ENCODE assay signal across 10 mouse cellular contexts in the genomic region with DNA sequence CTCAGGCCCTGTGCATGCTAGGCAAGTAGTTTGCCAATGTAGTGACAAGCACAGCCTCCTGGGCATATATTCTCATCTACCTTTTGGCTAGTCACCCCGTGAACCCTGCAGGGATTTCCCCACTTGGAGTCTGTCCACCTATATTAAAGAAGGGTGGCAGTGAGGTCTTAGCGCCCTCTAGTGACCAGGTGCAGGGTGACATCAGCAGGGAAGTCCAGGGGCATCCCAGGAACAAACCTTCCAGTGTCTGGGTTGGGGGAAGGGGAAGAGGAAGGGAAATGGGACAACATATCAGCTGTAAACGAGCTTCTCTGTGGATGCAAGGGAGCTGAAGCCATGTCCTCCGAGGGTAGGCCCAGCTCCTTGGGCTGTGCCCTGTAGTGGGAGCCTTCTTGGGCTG.
A peak's percentile ranks its signal among the peaks of the same experiment; 100 is the strongest.
DNase-seq lines count a peak whose midpoint lies in the region; ATAC-seq and TF ChIP-seq lines count a peak whose summit lies in the region.
"Had no signal": no experiment of that assay in that cellular context is flagged by ENCODE, and none has a peak within 500 bp of the region (broad histone marks: within the 10 kb centered on the region; RNA-seq: fewer than 3 reads in every experiment).

No protein-coding gene starts in this region.

- H3K27ac ChIP-seq in hindbrain, postnatal 0 days, result no peak overlapping the region
- H3K27ac ChIP-seq in lung, embryonic 14.5 days (ENCODE audit: low read depth), result no peak overlapping the region
- H3K27ac ChIP-seq: liver, embryonic 15.5 days; stomach, embryonic 15.5 days had no signal

- H3K4me2 ChIP-seq in hindbrain, postnatal 0 days (ENCODE audit: low read depth, low read length), result no peak overlapping the region
- no peak overlapping the region for H3K4me2 ChIP-seq in lung, embryonic 14.5 days
- H3K4me2 ChIP-seq: liver, embryonic 15.5 days; stomach, embryonic 15.5 days had no signal

- no peak overlapping the region for H3K4me3 ChIP-seq in hindbrain, postnatal 0 days (ENCODE audit: low read length)
- H3K4me3 ChIP-seq in lung, embryonic 14.5 days (ENCODE audit: low read depth, low read length), result no peak overlapping the region
- H3K4me3 ChIP-seq: liver, embryonic 15.5 days; stomach, embryonic 15.5 days had no signal

- no peaks in the 10 kb centered on the region for H3K4me1 ChIP-seq in hindbrain, postnatal 0 days (ENCODE audit: insufficient read depth, low read length)
- H3K4me1 ChIP-seq in lung, embryonic 14.5 days (ENCODE audit: insufficient read depth), result no peaks in the 10 kb centered on the region
- H3K4me1 ChIP-seq: liver, embryonic 15.5 days; stomach, embryonic 15.5 days had no signal

- H3K9me3 ChIP-seq in hindbrain, postnatal 0 days (ENCODE audit: low read length), result no peaks in the 10 kb centered on the region
- H3K9me3 ChIP-seq in lung, embryonic 14.5 days (ENCODE audit: low read depth, low read length), result no peaks in the 10 kb centered on the region
- H3K9me3 ChIP-seq: liver, embryonic 15.5 days; stomach, embryonic 15.5 days had no signal

- no peak overlapping the region for H3K9ac ChIP-seq in hindbrain, postnatal 0 days (replicated peaks; ENCODE audit: low read length)
- no peak overlapping the region for H3K9ac ChIP-seq in lung, embryonic 14.5 days
- H3K9ac ChIP-seq: liver, embryonic 15.5 days; stomach, embryonic 15.5 days had no signal

- H3K36me3 ChIP-seq in hindbrain, postnatal 0 days (ENCODE audit: insufficient read depth, low read length), result no peaks in the 10 kb centered on the region
- H3K36me3 ChIP-seq in lung, embryonic 14.5 days (ENCODE audit: insufficient read depth), result no peaks in the 10 kb centered on the region
- H3K36me3 ChIP-seq: liver, embryonic 15.5 days; stomach, embryonic 15.5 days had no signal

- intact Hi-C loops in left cerebral cortex, postnatal 36 days (cut with DNase I), result loop anchor here (10.0 kb wide), 1 partner anchor 718 kb away; no protein-coding TSS in a partner anchor
- intact Hi-C loops in left cerebral cortex, postnatal 14 days (cut with DNase I), result no loop called here

- H3K27me3 ChIP-seq in hindbrain, postnatal 0 days (ENCODE audit: insufficient read depth, low read length), result no peaks in the 10 kb centered on the region
- no peaks in the 10 kb centered on the region for H3K27me3 ChIP-seq in lung, embryonic 14.5 days (ENCODE audit: insufficient read depth, low read length)
- H3K27me3 ChIP-seq: liver, embryonic 15.5 days; stomach, embryonic 15.5 days had no signal

- WGBS in hindbrain, postnatal 0 days, result 9% methylated on average over 4 of the region's 4 CpGs
- 7% methylated on average over 4 of the region's 4 CpGs for WGBS in lung, embryonic 14.5 days

- peak; percentile 73 for TF ChIP-seq CTCF in hindbrain, postnatal 0 days (IDR thresholded peaks at IDR 0.05; ENCODE audit: low read depth)
- TF ChIP-seq CTCF in lung, embryonic 14.5 days (IDR thresholded peaks at IDR 0.05; ENCODE audit: low read depth), result peak; percentile 79

- no peak for ATAC-seq in CD4-positive, CD25-positive, alpha-beta regulatory T cell, adult 4 months
- no peak for ATAC-seq in hindbrain, postnatal 0 days
- no peak for ATAC-seq in lung, embryonic 14.5 days (ENCODE audit: insufficient read depth)

- peak; percentile 35 for DNase-seq in CD4-positive, CD25-positive, alpha-beta regulatory T cell, adult 2 months (ENCODE audit: low read depth, low spot score)
- peak; percentile 31 to 38 for DNase-seq in left cerebral cortex, postnatal 36 days (ENCODE audit: low spot score in 2 of 2)
- no peak for DNase-seq in left cerebral cortex, postnatal 14 days (ENCODE audit: low spot score in 2 of 2)
- peak; percentile 1 for DNase-seq in c-Kit-positive CD71-positive TER-119-positive erythroid progenitor cells, embryonic 14.5 days (ENCODE audit: low spot score)
- DNase-seq in hindbrain, postnatal 0 days (ENCODE audit: low spot score), result peak; percentile 23
- peak; percentile 52 for DNase-seq in lung, embryonic 14.5 days
- DNase-seq in thymus, postnatal 25 days, result peak; percentile 57

Comparison
In these comparisons a context has a peak if more than half of its experiments do, and no peak if none do; other contexts are left out.
1. DNase-seq: peak in CD4-positive, CD25-positive, alpha-beta regulatory T cell, adult 2 months (single experiment), left cerebral cortex, postnatal 36 days (2 of 2), c-Kit-positive CD71-positive TER-119-positive erythroid progenitor cells, embryonic 14.5 days (single experiment), hindbrain, postnatal 0 days (single experiment), lung, embryonic 14.5 days (single experiment) and thymus, postnatal 25 days (single experiment); none in left cerebral cortex, postnatal 14 days (0 of 2).